Mouse (Mus musculus): Measurements from ENCODE around the gene Ror1. TPM values are rescaled to one million over a fixed set of nuclear protein-coding genes. Genes with fewer than 3 reads are reported as not detected.

Gene Ror1
- polyA plus RNA-seq, 1 experiment: 0.36 TPM

DNA sequence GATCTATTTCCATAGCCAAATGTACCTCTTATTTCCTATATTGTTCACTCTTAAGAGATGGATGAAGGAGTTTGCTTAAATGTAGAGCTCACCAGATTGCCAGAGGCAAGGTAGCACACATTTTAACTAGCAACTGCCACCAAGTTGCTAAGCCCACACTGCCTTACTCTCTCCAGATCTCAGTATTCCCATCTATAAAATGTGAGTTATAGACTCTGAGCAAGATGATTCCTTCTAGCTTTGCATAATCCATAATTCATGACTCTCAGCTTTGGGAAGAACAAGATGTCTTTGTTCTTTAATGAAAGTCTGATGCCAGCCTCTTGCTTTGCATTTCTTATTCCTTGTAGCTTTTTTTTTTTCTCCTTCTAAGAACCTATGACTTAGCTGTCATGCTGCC lies 64.6 kb downstream of the Ror1 start:
- H3K27ac ChIP-seq (replicated peaks; ENCODE audit: low read depth, low read length): no peak overlapping the region
- H3K4me1 ChIP-seq (ENCODE audit: control insufficient read depth, insufficient read depth, insufficient read length, low read length): no peaks in the 10 kb centered on the region
- H3K4me3 ChIP-seq (ENCODE audit: insufficient read depth, low read depth, low read length): no peak overlapping the region

GRCm38 (mm10) chr4:100165790-100166189 lies 70.2 kb downstream of the Ror1 start:
- Histone ChIP-seq H3K4me3 (ENCODE audit: insufficient read depth, low read depth, low read length) (no peak overlapping the region), H3K4me1 (ENCODE audit: control insufficient read depth, insufficient read depth, insufficient read length, low read length) (no peaks in the 10 kb centered on the region), H3K27ac (replicated peaks; ENCODE audit: low read depth, low read length) (no peak overlapping the region)

DNA sequence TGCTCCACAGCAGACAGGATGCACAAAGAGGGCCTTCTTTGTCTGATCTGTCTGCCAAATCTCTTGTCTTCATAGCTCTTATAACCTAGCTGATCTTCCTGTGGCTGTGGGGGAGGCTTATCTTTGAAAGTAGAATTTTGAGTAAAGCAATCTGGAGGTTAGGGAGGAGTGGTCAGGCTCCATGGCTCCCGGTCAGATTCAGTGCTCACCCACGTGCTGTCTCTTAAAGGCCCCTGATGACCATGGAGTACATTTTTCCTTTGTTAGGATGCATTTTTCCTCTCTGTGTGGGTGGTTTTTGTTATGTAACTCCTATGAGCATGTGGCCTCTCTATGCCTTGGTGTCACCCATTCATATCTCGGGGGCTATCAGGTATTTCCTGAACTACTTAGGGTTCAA lies 71.3 kb downstream of the Ror1 start:
- no peaks in the 10 kb centered on the region for H3K4me1 ChIP-seq (ENCODE audit: control insufficient read depth, insufficient read depth, insufficient read length, low read length)
- H3K4me3 ChIP-seq (ENCODE audit: insufficient read depth, low read depth, low read length): no peak overlapping the region
- no peak overlapping the region for H3K27ac ChIP-seq (replicated peaks; ENCODE audit: low read depth, low read length)

DNA sequence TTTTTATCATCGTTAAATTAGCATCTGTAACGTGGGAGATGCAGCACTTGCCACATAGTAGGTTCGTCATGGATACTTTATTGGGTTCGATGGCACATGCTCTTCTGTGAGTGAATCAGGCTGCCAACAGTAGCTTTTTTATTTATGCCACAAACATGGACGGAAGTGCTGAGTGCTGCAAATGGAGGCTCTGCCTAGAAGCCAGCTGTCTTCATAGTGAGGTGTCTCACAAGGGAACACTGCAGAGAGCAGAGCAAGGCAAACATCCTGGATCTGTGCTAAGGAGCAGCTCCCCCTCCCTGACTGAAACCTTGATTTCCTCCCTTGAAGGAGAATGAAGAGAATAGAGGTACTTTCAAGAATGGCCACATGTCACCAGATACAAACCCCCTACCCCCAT lies 74.1 kb downstream of the Ror1 start:
- Histone ChIP-seq H3K4me1 (ENCODE audit: control insufficient read depth, insufficient read depth, insufficient read length, low read length) (no peaks in the 10 kb centered on the region), H3K27ac (replicated peaks; ENCODE audit: low read depth, low read length) (no peak overlapping the region), H3K4me3 (ENCODE audit: insufficient read depth, low read depth, low read length) (no peak overlapping the region)

GRCm38 (mm10) chr4:100170161-100170650 lies 74.6 kb downstream of the Ror1 start:
- H3K4me3 ChIP-seq (ENCODE audit: insufficient read depth, low read depth, low read length): no peak overlapping the region
- H3K27ac ChIP-seq (replicated peaks; ENCODE audit: low read depth, low read length): no peak overlapping the region
- H3K4me1 ChIP-seq (ENCODE audit: control insufficient read depth, insufficient read depth, insufficient read length, low read length): no peaks in the 10 kb centered on the region

GRCm38 (mm10) chr4:100170743-100171142 lies 75.2 kb downstream of the Ror1 start:
- Histone ChIP-seq H3K4me1 (ENCODE audit: control insufficient read depth, insufficient read depth, insufficient read length, low read length) (no peaks in the 10 kb centered on the region), H3K27ac (replicated peaks; ENCODE audit: low read depth, low read length) (no peak overlapping the region), H3K4me3 (ENCODE audit: insufficient read depth, low read depth, low read length) (no peak overlapping the region)

DNA sequence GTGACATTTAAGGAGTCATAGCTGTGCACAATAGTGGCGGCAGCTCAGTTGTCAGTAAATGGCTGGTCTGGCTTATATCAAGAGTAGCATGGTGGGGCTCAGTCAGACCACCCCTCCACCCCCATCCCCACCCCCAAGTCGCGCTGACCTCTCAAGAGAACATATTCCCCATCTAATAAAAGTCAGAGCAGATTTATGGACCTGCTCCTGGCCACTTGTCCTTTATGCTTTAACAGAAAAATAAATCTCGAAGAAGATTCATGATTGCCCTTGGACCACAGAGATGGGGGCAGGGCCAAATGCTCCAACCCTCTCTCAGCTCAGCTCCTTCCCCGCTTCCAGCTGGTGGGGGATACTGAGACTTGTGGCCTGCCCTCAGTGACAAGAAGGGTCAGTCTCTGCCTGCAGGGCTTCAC lies 75.9 kb downstream of the Ror1 start:
- Histone ChIP-seq H3K4me1 (ENCODE audit: control insufficient read depth, insufficient read depth, insufficient read length, low read length) (no peaks in the 10 kb centered on the region), H3K27ac (replicated peaks; ENCODE audit: low read depth, low read length) (no peak overlapping the region), H3K4me3 (ENCODE audit: insufficient read depth, low read depth, low read length) (no peak overlapping the region)

DNA sequence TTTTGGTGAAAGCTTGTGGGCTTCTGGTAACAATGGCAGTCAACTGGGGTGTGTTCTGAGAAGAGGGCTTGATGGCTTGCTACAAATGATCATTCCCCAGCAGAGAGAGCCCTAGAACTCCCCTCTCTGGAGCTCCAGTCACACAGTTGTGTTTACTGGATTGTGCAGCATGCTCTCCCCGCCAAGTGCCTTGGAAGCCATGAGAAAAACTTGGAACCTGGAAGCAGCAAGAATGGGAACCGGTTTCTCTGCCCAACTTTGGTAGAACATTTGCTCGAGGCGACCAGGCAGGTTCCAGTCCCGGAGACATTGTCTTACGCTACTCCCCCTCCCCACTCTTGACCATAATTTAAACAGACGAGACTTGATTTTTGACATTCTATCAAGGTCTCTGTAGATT lies 80.0 kb downstream of the Ror1 start:
- Histone ChIP-seq H3K27ac (replicated peaks; ENCODE audit: low read depth, low read length) (no peak overlapping the region), H3K4me1 (ENCODE audit: control insufficient read depth, insufficient read depth, insufficient read length, low read length) (no peaks in the 10 kb centered on the region), H3K4me3 (ENCODE audit: insufficient read depth, low read depth, low read length) (no peak overlapping the region)

DNA sequence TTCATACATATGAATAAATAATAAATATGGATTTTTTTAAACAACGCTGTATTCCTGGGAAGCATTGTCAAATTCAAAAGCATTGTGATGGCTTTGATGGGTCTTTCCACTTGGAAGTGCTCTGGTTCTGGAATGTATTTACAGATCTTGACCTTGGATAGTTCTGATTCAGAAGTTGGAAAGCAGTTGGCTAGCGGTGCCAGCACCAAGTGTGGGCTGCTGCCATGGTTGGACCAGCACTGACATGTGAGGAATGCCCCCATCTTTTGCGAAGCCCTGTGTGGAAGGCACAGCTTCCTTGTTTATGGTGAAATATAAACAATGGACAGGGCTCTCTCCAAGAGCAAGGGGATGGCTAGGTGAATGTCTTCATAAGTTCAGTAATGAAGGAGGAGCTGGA lies 82.7 kb downstream of the Ror1 start:
- H3K4me3 ChIP-seq (ENCODE audit: insufficient read depth, low read depth, low read length): no peak overlapping the region
- no peaks in the 10 kb centered on the region for H3K4me1 ChIP-seq (ENCODE audit: control insufficient read depth, insufficient read depth, insufficient read length, low read length)
- H3K27ac ChIP-seq (replicated peaks; ENCODE audit: low read depth, low read length): no peak overlapping the region

DNA sequence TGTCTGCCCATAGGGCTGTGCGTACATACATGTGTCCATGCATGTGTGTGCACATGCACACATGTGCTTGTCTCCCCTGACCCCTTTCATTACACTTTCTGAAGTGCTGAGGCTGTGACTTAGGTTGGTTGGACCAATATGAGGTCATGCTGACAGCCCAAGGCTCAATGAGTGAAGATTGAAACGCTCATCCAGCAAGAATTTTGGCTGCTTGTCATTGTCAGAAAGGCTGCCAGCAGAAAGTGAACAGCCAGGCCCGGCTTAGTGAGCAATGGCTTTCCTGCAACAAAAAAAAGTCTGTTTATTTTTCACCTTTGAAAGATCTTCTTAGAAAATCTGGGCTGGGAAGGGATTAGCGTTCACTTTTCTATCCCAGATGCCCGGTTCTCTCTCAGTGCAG lies 86.1 kb downstream of the Ror1 start:
- no peak overlapping the region for H3K27ac ChIP-seq (replicated peaks; ENCODE audit: low read depth, low read length)

DNA sequence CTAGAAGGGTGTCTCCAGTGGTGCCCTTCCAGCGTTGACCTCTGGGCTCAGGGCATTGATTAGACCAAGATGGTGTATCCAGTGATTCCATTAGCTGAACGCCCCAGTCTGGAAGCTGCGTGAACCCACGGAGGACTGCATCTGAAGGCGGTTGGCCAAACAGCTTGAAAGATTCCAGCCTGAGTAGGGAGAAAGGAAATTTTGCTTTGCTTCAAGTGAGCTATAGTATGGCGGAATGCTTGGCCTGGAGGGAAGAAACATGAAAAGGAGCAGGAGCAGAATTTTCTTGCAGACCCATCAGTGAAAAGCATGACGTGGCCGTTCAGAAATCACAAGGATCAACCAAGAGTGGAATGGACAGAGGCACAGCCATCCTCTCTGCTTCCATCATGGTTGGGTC lies 91.2 kb downstream of the Ror1 start:
- no peak overlapping the region for H3K4me3 ChIP-seq (ENCODE audit: insufficient read depth, low read depth, low read length)
- no peaks in the 10 kb centered on the region for H3K4me1 ChIP-seq (ENCODE audit: control insufficient read depth, insufficient read depth, insufficient read length, low read length)
- no peak overlapping the region for H3K27ac ChIP-seq (replicated peaks; ENCODE audit: low read depth, low read length)

More for the DNA sequence above, 86.1 kb downstream of the Ror1 start:
- Histone ChIP-seq H3K4me1 (ENCODE audit: control insufficient read depth, insufficient read depth, insufficient read length, low read length) (no peaks in the 10 kb centered on the region), H3K4me3 (ENCODE audit: insufficient read depth, low read depth, low read length) (no peak overlapping the region)

DNA sequence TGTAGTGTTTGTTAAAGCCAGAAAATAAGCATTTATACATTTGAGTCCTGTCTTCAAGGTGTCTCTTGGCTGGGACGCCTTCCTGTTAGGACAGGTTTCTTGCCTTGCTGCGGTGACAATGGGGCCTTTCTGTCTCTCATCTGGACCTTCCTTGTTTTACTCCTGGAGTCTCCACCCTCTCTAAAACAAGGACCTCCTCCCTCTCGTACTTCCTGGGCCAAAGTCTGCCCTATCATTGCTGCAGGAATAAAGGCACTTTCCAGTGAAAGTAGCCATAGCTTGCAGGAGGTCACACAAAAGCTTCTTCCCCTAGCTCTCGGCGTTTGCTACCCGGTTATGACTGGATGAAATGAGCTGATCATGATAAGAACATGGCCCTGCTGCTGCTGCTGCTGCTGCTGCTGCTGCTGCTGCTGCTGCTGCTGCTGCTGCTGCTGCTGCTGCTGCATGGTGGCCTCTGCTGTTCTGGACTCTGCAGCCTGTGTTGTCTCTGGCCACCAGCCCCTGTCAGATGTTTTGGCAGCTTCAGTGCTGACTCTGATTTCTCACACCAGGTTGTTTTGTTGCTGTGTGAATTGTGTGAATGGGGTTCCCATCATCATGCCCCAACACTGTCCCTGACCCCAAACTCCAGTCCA lies 92.1 kb downstream of the Ror1 start:
- no peak overlapping the region for H3K4me3 ChIP-seq (ENCODE audit: insufficient read depth, low read depth, low read length)
- no peaks in the 10 kb centered on the region for H3K4me1 ChIP-seq (ENCODE audit: control insufficient read depth, insufficient read depth, insufficient read length, low read length)
- H3K27ac ChIP-seq (replicated peaks; ENCODE audit: low read depth, low read length): no peak overlapping the region

DNA sequence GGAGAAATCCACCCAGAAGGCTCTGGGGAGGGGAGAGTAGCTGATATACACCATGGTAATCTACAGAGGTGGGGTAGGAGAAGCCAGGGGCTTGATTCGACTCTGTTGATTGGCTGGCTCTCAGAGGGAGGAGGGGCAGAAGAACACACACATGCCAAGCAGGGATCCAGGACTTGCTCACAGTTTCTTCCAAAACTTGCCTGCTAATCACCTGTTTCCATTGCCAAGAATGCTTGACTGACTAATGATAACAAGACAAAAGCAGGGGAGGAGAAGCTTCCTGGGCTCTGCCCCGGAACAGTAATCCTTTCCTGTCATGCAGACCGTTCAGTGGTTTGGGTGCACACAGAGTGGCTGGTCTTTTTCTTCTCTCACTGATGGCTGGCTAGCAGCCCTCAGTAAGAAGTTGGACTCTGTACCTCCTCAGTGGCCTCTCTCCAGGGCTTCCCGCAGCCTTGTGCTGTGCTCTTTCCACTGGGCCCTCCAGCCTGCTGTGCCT lies 92.7 kb downstream of the Ror1 start:
- H3K4me3 ChIP-seq (ENCODE audit: insufficient read depth, low read depth, low read length): no peak overlapping the region
- H3K4me1 ChIP-seq (ENCODE audit: control insufficient read depth, insufficient read depth, insufficient read length, low read length): no peaks in the 10 kb centered on the region
- H3K27ac ChIP-seq (replicated peaks; ENCODE audit: low read depth, low read length): no peak overlapping the region

GRCm38 (mm10) chr4:100191483-100191882 lies 95.9 kb downstream of the Ror1 start:
- Histone ChIP-seq H3K4me3 (ENCODE audit: insufficient read depth, low read depth, low read length) (no peak overlapping the region), H3K4me1 (ENCODE audit: control insufficient read depth, insufficient read depth, insufficient read length, low read length) (no peaks in the 10 kb centered on the region), H3K27ac (replicated peaks; ENCODE audit: low read depth, low read length) (no peak overlapping the region)

DNA sequence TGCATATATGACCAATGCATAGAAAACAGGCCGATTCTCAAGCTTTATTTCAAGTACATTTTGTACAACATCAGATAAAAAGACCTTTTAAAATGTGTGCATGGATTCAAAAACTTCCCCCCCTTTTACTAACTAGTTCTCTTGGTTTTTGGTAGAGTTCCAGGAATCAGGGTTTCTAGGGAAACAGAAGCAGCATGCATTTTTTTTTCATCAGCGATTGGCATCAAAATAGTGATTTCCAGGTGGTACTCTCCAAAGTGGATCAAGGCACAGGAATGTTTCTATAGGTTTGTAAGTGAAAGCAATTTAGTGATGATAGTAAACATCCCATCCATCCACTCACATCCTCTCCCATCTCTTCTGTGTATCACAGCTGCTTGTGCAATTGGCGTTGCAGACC lies 98.5 kb downstream of the Ror1 start:
- Histone ChIP-seq H3K4me3 (ENCODE audit: insufficient read depth, low read depth, low read length) (no peak overlapping the region), H3K4me1 (ENCODE audit: control insufficient read depth, insufficient read depth, insufficient read length, low read length) (no peaks in the 10 kb centered on the region), H3K27ac (replicated peaks; ENCODE audit: low read depth, low read length) (no peak overlapping the region)

GRCm38 (mm10) chr4:100196255-100196793 lies 100.7 kb downstream of the Ror1 start:
- H3K4me1 ChIP-seq (ENCODE audit: control insufficient read depth, insufficient read depth, insufficient read length, low read length): no peaks in the 10 kb centered on the region
- no peak overlapping the region for H3K4me3 ChIP-seq (ENCODE audit: insufficient read depth, low read depth, low read length)
- H3K27ac ChIP-seq (replicated peaks; ENCODE audit: low read depth, low read length): no peak overlapping the region

All from brown adipose tissue, adult 24 weeks (tissue).